Mouse (Mus musculus) brain, adult 2 months (tissue): ENCODE data around the gene Tubb2a.
"Not testable (repeated sequence)": the region's sequence is repeated elsewhere in the genome, so short reads cannot be mapped to it uniquely, and the experiment has no call there.

Experiments
- DNase-seq: peaks from one replicate; pipeline ENCODE4 v3.0.0; 2011; ENCODE audit warnings: low read depth, low spot score

Gene Tubb2a

GRCm38 (mm10) chr13:34089358-34089757 lies 11.6 kb upstream of the Tubb2a start:
- peak; percentile 47 for DNase-seq

- peak; percentile 41 for DNase-seq
These were observed 11.1 kb upstream of the Tubb2a start for GRCm38 (mm10) chr13:34088871-34089288.

DNA sequence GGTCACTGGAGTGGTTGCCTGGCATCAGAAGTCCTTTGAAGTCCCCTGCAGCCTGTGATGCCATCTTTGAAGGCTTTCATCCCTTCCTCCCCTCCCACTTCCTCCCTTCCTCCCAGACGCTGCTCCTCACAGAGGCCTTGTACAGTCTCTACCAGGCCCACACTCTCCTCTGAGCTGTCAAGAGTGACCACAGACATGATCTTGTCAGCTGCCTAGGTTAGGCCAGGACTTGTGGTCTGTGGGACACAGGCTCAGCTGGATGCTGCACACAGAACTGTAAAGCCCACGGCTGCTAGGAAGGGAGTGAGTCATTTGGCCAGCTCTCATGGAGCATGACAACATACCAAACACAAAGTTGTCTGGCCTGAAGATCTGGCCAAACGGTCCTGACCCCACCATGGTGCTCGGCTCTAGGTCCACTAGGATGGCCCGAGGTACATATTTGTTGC lies 10.4 kb upstream of the Tubb2a start:
- not testable (repeated sequence) for DNase-seq

- peak; percentile 62 for DNase-seq
These were observed 9.4 kb upstream of the Tubb2a start for GRCm38 (mm10) chr13:34087052-34087812.

DNA sequence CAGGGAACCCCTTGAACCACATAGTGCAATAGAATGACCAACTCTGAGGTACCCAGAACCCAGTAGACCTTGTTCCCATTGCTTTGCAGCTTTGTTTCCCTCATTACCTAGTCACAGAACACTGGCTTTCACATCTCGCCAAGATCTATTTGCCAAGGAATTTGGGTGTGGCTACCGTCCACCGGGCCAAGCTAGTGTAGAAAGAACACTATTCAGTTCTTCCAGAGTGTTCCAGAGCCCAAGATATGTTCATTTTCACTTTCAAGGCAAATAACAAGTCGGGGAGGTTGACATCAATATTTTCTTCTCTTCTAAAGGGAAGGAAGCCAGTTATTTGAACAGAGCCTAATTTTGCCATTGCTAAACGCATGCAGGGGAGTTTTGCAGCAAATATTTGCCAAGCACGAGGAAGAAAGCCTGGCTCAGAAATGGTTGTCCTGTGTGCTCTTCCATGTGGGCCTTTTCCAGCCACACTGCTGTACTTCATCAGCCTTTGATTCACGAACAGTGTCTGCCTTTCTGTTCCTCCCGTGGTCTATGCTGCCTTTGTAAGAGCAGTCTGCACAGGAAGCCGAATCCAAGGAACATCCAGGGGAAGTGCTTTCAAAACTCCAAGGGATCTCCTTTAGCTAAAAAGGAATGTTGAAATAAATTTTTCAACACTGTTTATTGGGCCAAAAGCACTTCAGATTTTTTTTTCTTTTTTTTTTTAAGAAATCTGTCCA lies 6.4 kb upstream of the Tubb2a start:
- DNase-seq = peak; percentile 61

GRCm38 (mm10) chr13:34081926-34082325 lies 4.1 kb upstream of the Tubb2a start:
- no peak for DNase-seq

- no peak for DNase-seq
These were observed 2.0 kb upstream of the Tubb2a start for GRCm38 (mm10) chr13:34079801-34080200.

- no peak for DNase-seq
These were observed 883 bp upstream of the Tubb2a start for GRCm38 (mm10) chr13:34078500-34079280.

- DNase-seq = peak; percentile 79
These were observed 981 bp downstream of the Tubb2a start for GRCm38 (mm10) chr13:34076561-34077491.

DNA sequence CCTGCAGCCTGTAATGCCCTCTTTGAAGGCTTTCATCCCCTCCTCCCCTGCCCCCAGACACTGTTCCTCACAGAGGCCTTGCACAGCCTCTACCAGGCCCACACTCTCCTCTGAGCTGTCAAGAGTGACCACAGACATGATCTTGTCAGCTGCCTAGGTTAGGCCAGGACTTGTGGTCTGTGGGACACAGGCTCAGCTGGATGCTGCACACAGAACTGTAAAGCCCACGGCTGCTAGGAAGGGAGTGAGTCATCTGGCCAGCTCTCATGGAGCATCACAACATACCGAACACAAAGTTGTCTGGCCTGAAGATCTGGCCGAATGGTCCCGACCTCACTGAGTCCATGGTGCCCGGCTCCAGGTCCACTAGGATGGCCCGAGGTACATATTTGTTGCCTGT lies 1.9 kb downstream of the Tubb2a start:
- not testable (repeated sequence) for DNase-seq

DNA sequence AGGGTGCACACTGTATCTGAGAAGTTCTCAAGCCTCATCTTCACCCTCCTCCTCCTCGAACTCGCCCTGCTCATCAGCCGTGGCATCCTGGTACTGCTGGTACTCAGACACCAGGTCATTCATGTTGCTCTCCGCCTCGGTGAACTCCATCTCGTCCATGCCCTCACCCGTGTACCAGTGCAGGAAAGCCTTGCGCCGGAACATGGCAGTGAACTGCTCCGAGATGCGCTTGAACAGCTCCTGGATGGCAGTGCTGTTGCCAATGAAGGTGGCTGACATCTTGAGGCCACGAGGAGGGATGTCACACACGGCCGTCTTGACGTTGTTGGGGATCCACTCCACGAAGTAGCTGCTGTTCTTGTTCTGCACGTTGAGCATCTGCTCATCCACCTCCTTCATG lies 3.4 kb downstream of the Tubb2a start:
- DNase-seq = not testable (repeated sequence)

DNA sequence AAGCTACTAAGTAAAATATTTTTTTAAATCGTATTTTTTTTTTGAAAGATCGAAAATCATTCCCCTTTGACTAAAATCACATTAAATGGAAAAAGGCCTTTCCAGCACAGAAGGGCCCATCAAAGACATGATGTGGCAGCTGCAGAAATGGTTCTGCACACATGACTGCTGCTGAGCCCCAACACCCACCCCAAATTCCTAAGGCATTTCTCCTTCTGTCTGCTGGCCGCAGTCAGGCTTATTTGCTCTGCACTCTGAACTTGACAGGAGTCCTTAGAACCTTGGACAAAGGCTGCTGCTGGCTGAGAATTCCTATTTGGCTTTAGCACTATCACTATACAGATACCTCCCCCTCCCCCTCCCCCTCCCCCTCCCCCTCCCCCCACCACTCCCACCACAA lies 5.0 kb downstream of the Tubb2a start:
- no peak for DNase-seq

DNA sequence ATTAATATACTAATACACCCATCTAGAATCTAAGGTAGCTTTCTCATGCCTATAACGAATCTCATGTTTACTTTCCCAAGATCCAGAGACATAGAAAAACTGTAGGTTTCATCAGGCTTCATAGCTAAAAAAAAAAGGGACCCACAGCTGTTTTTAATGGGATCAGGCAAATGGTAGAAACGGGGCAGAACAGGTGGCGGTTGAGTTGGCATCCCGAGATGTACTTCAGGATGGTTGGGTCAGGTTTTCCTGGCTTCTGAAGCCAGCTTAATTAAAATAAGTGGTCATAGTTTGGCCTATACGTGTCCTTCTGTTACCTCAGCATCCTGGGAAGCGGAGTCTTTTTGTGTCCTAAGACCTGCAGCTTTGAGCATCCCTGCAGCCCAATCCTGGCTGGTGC lies 6.0 kb downstream of the Tubb2a start:
- no peak for DNase-seq

- DNase-seq = no peak
These were observed 7.5 kb downstream of the Tubb2a start for GRCm38 (mm10) chr13:34070296-34070695.

DNA sequence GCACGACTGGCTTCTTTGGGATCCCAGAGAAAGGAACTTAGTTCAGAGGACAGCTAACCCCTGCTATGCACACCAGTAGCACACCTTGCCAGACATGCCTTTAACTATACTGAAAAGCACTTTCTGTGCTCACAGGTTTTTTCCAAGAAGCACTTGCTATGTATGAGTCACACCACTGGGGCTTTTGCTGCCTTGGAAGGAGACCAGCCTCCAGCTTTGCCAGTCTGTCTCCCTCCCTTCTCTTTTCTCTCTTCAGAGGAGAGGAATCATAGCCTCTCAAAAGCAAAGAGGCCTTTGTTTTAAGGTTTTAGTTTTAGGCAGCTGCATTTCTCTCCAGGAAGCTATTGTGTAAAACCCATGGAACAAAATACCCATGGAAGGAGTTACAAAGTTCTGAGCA lies 11.5 kb downstream of the Tubb2a start:
- peak; percentile 90 for DNase-seq

DNA sequence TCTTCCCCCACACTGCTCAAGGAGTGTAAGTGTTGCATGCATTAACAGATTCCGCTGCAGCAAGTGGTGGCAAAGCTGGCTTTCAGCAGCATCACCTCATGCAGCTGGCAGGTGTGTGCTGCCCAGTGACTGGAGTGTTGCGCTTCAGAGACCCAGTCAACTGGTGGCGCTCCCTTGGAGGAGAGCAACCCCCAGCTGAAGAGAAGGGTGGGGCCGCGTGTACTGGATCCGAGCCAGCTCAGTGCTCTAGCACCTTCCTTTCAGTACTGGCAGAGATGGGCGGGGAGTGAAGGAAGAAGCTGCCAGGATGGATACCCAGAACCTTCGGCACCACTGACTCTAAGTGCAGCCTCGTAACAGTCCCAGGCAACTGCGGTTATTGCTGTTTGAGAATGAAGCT lies 15.3 kb downstream of the Tubb2a start:
- no peak for DNase-seq

GRCm38 (mm10) chr13:34060061-34060460 lies 17.7 kb downstream of the Tubb2a start:
- no peak for DNase-seq

DNA sequence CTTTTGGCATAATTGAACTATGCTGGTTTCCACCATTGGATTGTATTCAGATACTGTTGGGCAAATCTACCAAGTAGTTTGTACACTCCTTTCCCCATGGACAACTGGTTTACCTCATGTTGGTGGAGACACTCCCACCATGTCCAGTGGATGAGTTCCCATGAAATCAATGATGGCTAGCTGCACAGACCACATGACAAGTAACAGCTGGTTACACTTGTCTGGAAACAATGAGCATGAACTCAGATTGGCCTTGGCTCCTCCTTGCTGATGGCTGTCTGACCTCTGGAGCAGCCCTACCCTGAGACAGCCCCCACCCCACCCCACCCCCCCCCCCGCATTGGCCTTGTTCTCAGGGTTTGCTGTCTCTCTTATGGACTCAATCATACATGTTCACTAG lies 20.6 kb downstream of the Tubb2a start:
- no peak for DNase-seq

GRCm38 (mm10) chr13:34054983-34055382 lies 22.8 kb downstream of the Tubb2a start:
- no peak for DNase-seq

GRCm38 (mm10) chr13:34054391-34054790 lies 23.4 kb downstream of the Tubb2a start:
- DNase-seq = no peak

DNA sequence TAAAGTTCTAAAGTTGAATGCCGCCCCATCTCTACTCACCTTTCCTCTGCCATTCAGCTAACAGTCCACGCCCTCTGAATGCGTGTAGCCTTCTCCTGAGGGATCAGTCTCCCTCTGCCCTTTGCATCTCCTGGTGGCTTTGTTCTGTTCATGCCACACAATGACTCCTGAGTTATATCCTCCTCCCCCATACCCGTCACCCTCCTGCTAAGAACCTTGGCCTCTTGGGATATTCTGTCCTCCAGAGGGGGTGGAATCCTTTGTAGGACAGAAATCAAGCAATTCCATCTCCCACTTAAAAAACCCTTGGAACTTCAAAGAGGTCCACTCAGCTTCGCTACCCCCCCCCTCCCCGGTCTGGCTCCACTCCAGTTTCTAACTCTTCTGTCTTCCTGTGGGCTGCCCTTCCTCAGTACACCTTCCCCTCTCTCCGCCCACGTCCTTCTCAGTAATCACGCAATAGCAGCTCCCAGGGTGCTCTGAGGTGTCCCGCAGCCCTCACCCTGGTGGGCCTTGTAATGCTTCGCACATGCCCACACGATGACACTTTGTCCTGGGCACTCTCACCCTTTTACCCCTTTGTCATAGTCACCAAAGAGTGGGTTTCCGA lies 24.0 kb downstream of the Tubb2a start:
- no peak for DNase-seq
